Mouse (Mus musculus): ENCODE results near the gene Klhl1. TPM values are rescaled to one million over a fixed set of nuclear protein-coding genes. Genes with fewer than 3 reads are reported as not detected.

Klhl1 gene
- not detected in 2 replicates for polyA plus RNA-seq (2012)

DNA sequence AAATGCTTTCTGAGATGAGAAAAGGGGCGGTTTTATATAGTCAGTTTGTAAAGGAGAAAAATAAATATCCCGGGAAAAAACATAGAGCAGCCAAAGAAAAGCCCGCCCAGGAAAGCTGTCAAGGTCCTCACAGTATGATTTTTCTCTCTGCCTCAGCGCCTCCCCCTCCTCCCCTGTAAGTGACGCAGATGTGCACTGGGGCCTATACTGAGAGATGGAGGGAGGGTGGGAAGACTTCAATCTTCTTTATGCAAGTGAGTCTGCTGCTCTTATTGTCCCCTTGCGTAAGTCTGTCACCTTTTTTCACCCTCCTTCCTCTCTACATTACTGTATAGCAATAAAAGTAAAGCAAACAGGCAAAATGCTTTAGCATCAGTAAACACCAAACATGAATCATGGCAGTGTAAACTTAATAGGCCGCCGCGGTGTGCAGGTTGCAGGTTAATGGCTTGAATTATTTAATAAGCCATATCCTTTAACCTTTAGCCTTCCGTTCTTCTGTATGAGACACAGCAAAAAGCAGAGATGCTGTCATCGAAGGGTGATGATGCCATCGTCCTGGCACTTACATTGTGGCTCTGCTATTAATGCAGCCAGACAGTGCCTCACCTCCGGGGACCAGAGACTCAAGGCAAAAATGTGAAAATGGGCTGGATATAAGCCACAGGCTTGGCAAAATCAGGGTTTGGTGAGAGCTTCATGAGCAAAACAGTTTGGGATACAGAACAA, at the start of gene Klhl1:
Gene Klhl1, minus strand, starts transcription at position 149 of the 729 bp plus-strand sequence.
- TF ChIP-seq TAL1 (IDR thresholded peaks at IDR 0.05; ENCODE audit: low read length), result no peak
- TF ChIP-seq GATA1 (IDR thresholded peaks at IDR 0.05; ENCODE audit: low read length), result no peak
- Histone ChIP-seq H3K9me3 (ENCODE audit: control insufficient read depth, low read length) (no peaks in the 10 kb centered on the region; the same call in 1 of the 2 replicates), H3K36me3 (ENCODE audit: control insufficient read depth) (no peaks in the 10 kb centered on the region), H3K4me1 (ENCODE audit: control insufficient read depth) (no peaks in the 10 kb centered on the region), H3K4me3 (replicated peaks) (no peak within 1 kb of the TSS), H3K27me3 (ENCODE audit: control insufficient read depth) (peaks cover 19% of the 10 kb centered on the region)

- no peaks in the 10 kb centered on the region for H3K36me3 ChIP-seq (ENCODE audit: control insufficient read depth)
- no peaks in the 10 kb centered on the region for H3K4me1 ChIP-seq (ENCODE audit: control insufficient read depth)
- no peak overlapping the region for H3K4me3 ChIP-seq (replicated peaks)
- TF ChIP-seq GATA1 (IDR thresholded peaks at IDR 0.05; ENCODE audit: low read length), result no peak
- TF ChIP-seq TAL1 (IDR thresholded peaks at IDR 0.05; ENCODE audit: low read length), result no peak
- H3K27me3 ChIP-seq (ENCODE audit: control insufficient read depth), result no peaks in the 10 kb centered on the region
- H3K9me3 ChIP-seq (ENCODE audit: control insufficient read depth, low read length), result no peaks in the 10 kb centered on the region
Measured at GRCm38 (mm10) chr14:96553668-96554067, 34.8 kb upstream of the Klhl1 start.

DNA sequence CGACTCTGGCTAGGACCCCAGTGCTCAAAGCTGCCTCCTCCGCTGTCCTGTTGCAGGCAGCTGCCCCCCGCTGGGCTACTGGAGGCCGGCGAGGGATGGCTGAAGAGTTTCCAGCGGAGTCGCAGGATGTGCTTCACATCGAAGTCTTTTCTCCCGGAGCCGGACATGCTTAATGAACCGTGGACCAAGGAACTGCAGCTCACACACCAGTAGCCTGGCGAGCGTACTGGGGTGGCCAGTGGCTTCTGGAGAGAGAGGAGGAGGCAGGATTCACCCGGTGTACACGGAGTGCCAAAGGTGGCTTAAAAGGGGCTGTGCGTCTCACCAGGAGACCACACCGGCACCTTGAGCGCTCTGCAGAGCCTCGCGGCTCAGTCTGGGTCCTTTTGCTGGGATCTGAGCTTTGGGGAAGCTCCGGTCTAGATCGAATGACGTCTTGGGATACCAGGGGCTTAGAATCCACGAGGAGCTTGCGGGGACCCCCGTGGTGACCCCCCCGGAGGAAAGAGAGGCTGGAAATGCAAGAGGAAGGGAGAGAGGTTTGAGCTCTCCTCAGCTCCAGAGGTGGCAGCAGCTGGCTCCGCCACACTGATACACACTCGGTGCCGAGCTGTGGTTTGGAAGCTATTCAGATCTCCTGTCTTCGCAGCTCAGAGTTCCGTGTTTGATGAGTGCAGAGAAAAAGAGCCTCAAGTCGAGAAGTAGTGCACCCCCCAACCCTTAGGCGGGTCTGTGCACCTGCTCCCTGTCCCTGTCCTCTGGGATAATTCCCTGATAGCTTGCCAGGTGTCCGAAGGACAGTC, 550 bp downstream of the Klhl1 start:
- no peak overlapping the region for H3K4me3 ChIP-seq (replicated peaks)
- no peaks in the 10 kb centered on the region; the same call in 1 of the 2 replicates for H3K9me3 ChIP-seq (ENCODE audit: control insufficient read depth, low read length)
- peaks cover 19% of the 10 kb centered on the region for H3K27me3 ChIP-seq (ENCODE audit: control insufficient read depth)
- TF ChIP-seq TAL1 (IDR thresholded peaks at IDR 0.05; ENCODE audit: low read length) (no peak), GATA1 (IDR thresholded peaks at IDR 0.05; ENCODE audit: low read length) (no peak)
- no peaks in the 10 kb centered on the region for H3K4me1 ChIP-seq (ENCODE audit: control insufficient read depth)
- H3K36me3 ChIP-seq (ENCODE audit: control insufficient read depth), result no peaks in the 10 kb centered on the region

GRCm38 (mm10) chr14:96517727-96518126, 1.2 kb downstream of the Klhl1 start:
- no peaks in the 10 kb centered on the region for H3K36me3 ChIP-seq (ENCODE audit: control insufficient read depth)
- H3K9me3 ChIP-seq (ENCODE audit: control insufficient read depth, low read length), result no peaks in the 10 kb centered on the region; the same call in 1 of the 2 replicates
- H3K4me1 ChIP-seq (ENCODE audit: control insufficient read depth), result no peaks in the 10 kb centered on the region
- no peak overlapping the region for H3K4me3 ChIP-seq (replicated peaks)
- peaks cover 19% of the 10 kb centered on the region for H3K27me3 ChIP-seq (ENCODE audit: control insufficient read depth)
- no peak for TF ChIP-seq TAL1 (IDR thresholded peaks at IDR 0.05; ENCODE audit: low read length)
- no peak for TF ChIP-seq GATA1 (IDR thresholded peaks at IDR 0.05; ENCODE audit: low read length)

DNA sequence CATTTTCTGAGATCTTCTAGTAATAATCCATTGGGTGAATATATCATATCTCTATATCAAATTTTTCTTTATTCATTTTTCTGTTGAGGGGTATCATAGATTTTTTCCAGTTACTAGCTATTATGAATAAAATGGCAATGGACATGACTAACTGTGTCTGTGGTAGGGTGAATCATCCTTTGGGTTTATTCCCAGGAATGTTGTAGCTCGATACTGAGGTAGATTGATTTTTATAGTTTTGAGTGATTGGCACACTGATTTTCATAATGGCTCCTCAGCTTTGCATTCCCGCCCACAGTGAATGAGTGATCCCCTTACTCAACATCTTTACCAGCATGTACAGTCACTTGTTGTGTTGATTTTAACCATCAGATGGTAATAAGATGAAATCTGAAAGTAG, 19.0 kb downstream of the Klhl1 start:
- Histone ChIP-seq H3K9me3 (ENCODE audit: control insufficient read depth, low read length) (no peaks in the 10 kb centered on the region), H3K36me3 (ENCODE audit: control insufficient read depth) (no peaks in the 10 kb centered on the region), H3K4me3 (replicated peaks) (no peak overlapping the region), H3K4me1 (ENCODE audit: control insufficient read depth) (no peaks in the 10 kb centered on the region), H3K27me3 (ENCODE audit: control insufficient read depth) (no peaks in the 10 kb centered on the region)
- TF ChIP-seq GATA1 (IDR thresholded peaks at IDR 0.05; ENCODE audit: low read length) (no peak), TAL1 (IDR thresholded peaks at IDR 0.05; ENCODE audit: low read length) (no peak)

DNA sequence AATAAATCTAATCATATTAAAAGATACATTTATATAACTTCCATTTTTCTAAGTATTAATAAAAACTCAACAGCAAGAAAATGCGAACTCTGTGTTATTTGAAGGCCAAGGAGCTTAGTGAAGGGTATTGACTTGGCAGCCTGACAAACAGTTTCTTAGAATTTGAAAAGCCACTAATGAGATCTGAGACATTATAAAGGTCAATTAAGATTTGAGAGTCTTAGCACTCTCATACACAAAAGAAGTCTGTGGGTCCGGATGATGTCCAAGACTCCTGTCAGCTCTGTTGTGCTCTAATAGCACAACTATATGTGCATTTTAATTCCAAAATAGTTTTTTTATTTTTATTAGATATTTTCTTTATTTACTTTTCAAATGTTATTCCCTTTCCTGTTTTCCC, 47.1 kb downstream of the Klhl1 start:
- H3K4me1 ChIP-seq (ENCODE audit: control insufficient read depth), result no peaks in the 10 kb centered on the region
- TF ChIP-seq GATA1 (IDR thresholded peaks at IDR 0.05; ENCODE audit: low read length) (no peak), TAL1 (IDR thresholded peaks at IDR 0.05; ENCODE audit: low read length) (no peak)
- no peaks in the 10 kb centered on the region for H3K27me3 ChIP-seq (ENCODE audit: control insufficient read depth)
- no peak overlapping the region for H3K4me3 ChIP-seq (replicated peaks)
- H3K9me3 ChIP-seq (ENCODE audit: control insufficient read depth, low read length), result no peaks in the 10 kb centered on the region
- H3K36me3 ChIP-seq (ENCODE audit: control insufficient read depth), result no peaks in the 10 kb centered on the region

DNA sequence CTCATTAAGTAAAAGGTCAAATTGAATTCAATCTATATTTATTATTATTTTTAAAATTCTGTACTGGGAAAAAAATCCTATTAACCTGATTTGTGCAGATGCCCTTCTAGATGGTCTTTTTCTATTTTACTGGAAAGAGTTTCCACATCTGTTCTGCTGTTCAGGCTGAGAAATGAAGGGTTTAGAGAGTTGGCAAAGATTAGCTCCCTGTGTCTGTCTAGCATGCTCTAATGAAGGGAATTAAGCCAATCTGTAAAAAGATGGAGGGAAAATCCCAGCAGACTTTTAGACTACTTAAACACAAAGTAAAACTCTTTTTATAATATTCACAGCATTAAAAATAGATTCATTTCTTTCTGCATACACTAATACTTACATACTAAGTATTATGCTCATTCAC, 47.6 kb downstream of the Klhl1 start:
- no peak for TF ChIP-seq TAL1 (IDR thresholded peaks at IDR 0.05; ENCODE audit: low read length)
- TF ChIP-seq GATA1 (IDR thresholded peaks at IDR 0.05; ENCODE audit: low read length), result no peak
- no peaks in the 10 kb centered on the region for H3K36me3 ChIP-seq (ENCODE audit: control insufficient read depth)
- no peaks in the 10 kb centered on the region for H3K4me1 ChIP-seq (ENCODE audit: control insufficient read depth)
- H3K27me3 ChIP-seq (ENCODE audit: control insufficient read depth), result no peaks in the 10 kb centered on the region
- H3K4me3 ChIP-seq (replicated peaks), result no peak overlapping the region
- H3K9me3 ChIP-seq (ENCODE audit: control insufficient read depth, low read length), result no peaks in the 10 kb centered on the region

- TF ChIP-seq GATA1 (IDR thresholded peaks at IDR 0.05; ENCODE audit: low read length) (no peak), TAL1 (IDR thresholded peaks at IDR 0.05; ENCODE audit: low read length) (no peak)
- H3K36me3 ChIP-seq (ENCODE audit: control insufficient read depth), result no peaks in the 10 kb centered on the region
- H3K9me3 ChIP-seq (ENCODE audit: control insufficient read depth, low read length), result no peaks in the 10 kb centered on the region
- no peaks in the 10 kb centered on the region for H3K4me1 ChIP-seq (ENCODE audit: control insufficient read depth)
- no peaks in the 10 kb centered on the region for H3K27me3 ChIP-seq (ENCODE audit: control insufficient read depth)
- H3K4me3 ChIP-seq (replicated peaks), result no peak overlapping the region
Measured at GRCm38 (mm10) chr14:96461756-96462155, 57.1 kb downstream of the Klhl1 start.

- Histone ChIP-seq H3K4me3 (replicated peaks) (no peak overlapping the region), H3K4me1 (ENCODE audit: control insufficient read depth) (no peaks in the 10 kb centered on the region), H3K36me3 (ENCODE audit: control insufficient read depth) (no peaks in the 10 kb centered on the region), H3K27me3 (ENCODE audit: control insufficient read depth) (no peaks in the 10 kb centered on the region), H3K9me3 (ENCODE audit: control insufficient read depth, low read length) (no peaks in the 10 kb centered on the region)
- TF ChIP-seq TAL1 (IDR thresholded peaks at IDR 0.05; ENCODE audit: low read length) (no peak), GATA1 (IDR thresholded peaks at IDR 0.05; ENCODE audit: low read length) (no peak)
Measured at GRCm38 (mm10) chr14:96392032-96392737, 126.7 kb downstream of the Klhl1 start.

Data from erythroblast, embryonic 14.5 days (primary cell).